Mouse (Mus musculus) testis, adult 2 months (tissue): ENCODE results near the gene Gm20929. TPM values are rescaled to one million over a fixed set of nuclear protein-coding genes. Genes with fewer than 3 reads are reported as not detected.
"Not testable (repeated sequence)": the region's sequence is repeated elsewhere in the genome, so short reads cannot be mapped to it uniquely, and the experiment has no call there.

Source experiments
- H3K27ac ChIP-seq: fragments of 200-500 bp; 2 replicates; pipeline ENCODE4 v1.5.1; 2012; ENCODE audit warnings: low read depth, low read length; ENCODE audit not compliant: control insufficient read depth, insufficient read depth
- H3K27me3 ChIP-seq: fragments of 200-500 bp; 2 replicates; pipeline ENCODE4 v1.6.1; 2012; ENCODE audit warnings: mild to moderate bottlenecking, low read length, moderate library complexity; ENCODE audit not compliant: control insufficient read depth, insufficient read depth
- H3K36me3 ChIP-seq: fragments of 200-500 bp; 2 replicates; pipeline ENCODE4 v1.6.1; 2012; ENCODE audit warnings: mild to moderate bottlenecking, low read length; ENCODE audit not compliant: control insufficient read depth, insufficient read depth
- H3K4me1 ChIP-seq: fragments of 200-500 bp; 2 replicates; pipeline ENCODE4 v1.6.1; 2012; ENCODE audit warnings: low read length; ENCODE audit not compliant: control insufficient read depth, insufficient read depth
- H3K4me3 ChIP-seq: fragments of 200-500 bp; 2 replicates; pipeline ENCODE4 v1.5.1; 2012; ENCODE audit warnings: low read depth, mild to moderate bottlenecking, low read length, moderate library complexity, mixed read lengths; ENCODE audit not compliant: control insufficient read depth
- polyA plus RNA-seq: library from polyadenylated mRNA; depleted of rRNA; stranded (reverse); fragments of >200 nt; gene quantifications from 2 replicates; pipeline ENCODE4 v1.2.3, GENCODE M21; 2012; rRNA removed

Gm20929 gene
- not detected in 2 replicates for polyA plus RNA-seq

- not testable (repeated sequence) for H3K4me1 ChIP-seq, H3K27ac ChIP-seq, H3K27me3 ChIP-seq, H3K4me3 ChIP-seq, H3K36me3 ChIP-seq
Measured at GRCm38 (mm10) chrY:53843649-53844048, at the start of gene Gm20929. Gm20929 (plus strand) TSS chrY:53843949.
